Comparison of ENCODE assay signal across 9 mouse cellular contexts in genomic region chr17:30199374-30200247, GRCm38 (mm10).
DNase-seq lines count a peak whose midpoint lies in the region; ATAC-seq and TF ChIP-seq lines count a peak whose summit lies in the region.
"Had no signal": no experiment of that assay in that cellular context is flagged by ENCODE, and none has a peak within 500 bp of the region (broad histone marks: within the 10 kb centered on the region; RNA-seq: fewer than 3 reads in every experiment).

No protein-coding gene starts in this region.

- no peak overlapping the region for H3K4me3 ChIP-seq in heart, adult 2 months
- H3K4me3 ChIP-seq in lung, postnatal 0 days (ENCODE audit: low read depth, low read length): no peak overlapping the region
- no peak overlapping the region for H3K4me3 ChIP-seq in neural tube, embryonic 15.5 days (replicated peaks)
- H3K4me3 ChIP-seq: hindbrain, embryonic 15.5 days had no signal

- WGBS in heart, adult 2 months: 36% methylated on average over 13 of the region's 13 CpGs
- 40% methylated on average over 13 of the region's 13 CpGs for WGBS in lung, postnatal 0 days
- WGBS in neural tube, embryonic 15.5 days: 62% methylated on average over 13 of the region's 13 CpGs

- H3K4me2 ChIP-seq in lung, postnatal 0 days (replicated peaks; ENCODE audit: low read depth, low read length): no peak overlapping the region
- H3K4me2 ChIP-seq in neural tube, embryonic 15.5 days: no peak overlapping the region
- H3K4me2 ChIP-seq: hindbrain, embryonic 15.5 days had no signal

- TF ChIP-seq CTCF in heart, adult 2 months (IDR thresholded peaks at IDR 0.05): peak; percentile 35
- peak; percentile 20 for TF ChIP-seq CTCF in lung, postnatal 0 days (IDR thresholded peaks at IDR 0.05)

- no peak for TF ChIP-seq POLR2A in heart, adult 2 months (IDR thresholded peaks at IDR 0.05; ENCODE audit: insufficient read depth, low read depth, low read length)

- no peaks in the 10 kb centered on the region for H3K9me3 ChIP-seq in lung, postnatal 0 days (ENCODE audit: low read length)
- no peaks in the 10 kb centered on the region for H3K9me3 ChIP-seq in neural tube, embryonic 15.5 days (replicated peaks)
- H3K9me3 ChIP-seq: hindbrain, embryonic 15.5 days had no signal

- no peaks in the 10 kb centered on the region; the same call in 1 of the 2 replicates for H3K79me2 ChIP-seq in heart, adult 2 months (replicated peaks; ENCODE audit: control insufficient read depth, insufficient read depth, low read length)

- peak overlapping the region; percentile 53 for H3K27ac ChIP-seq in heart, adult 2 months
- H3K27ac ChIP-seq in lung, postnatal 0 days (ENCODE audit: low read length): no peak overlapping the region
- H3K27ac ChIP-seq in neural tube, embryonic 15.5 days (replicated peaks): no peak overlapping the region
- H3K27ac ChIP-seq: hindbrain, embryonic 15.5 days had no signal

- no peak for ATAC-seq in lung, postnatal 0 days
- no peak for ATAC-seq in neural tube, embryonic 15.5 days (ENCODE audit: low FRiP score)

- intact Hi-C loops in heart, adult 2 months (cut with DNase I): loop anchor here (5.0 to 10.0 kb wide), 3 partner anchors 87 to 225 kb away; partner anchors contain the start of gene Mdga1
- intact Hi-C loops in heart, postnatal 36 days (cut with DNase I): loop anchor here (5.0 kb wide), 2 partner anchors 222 to 312 kb away; no protein-coding TSS in a partner anchor

- TF ChIP-seq EP300 in heart, adult 2 months (IDR thresholded peaks at IDR 0.05; ENCODE audit: insufficient read depth, low read depth, low read length): no peak
- no peak for TF ChIP-seq EP300 in lung, postnatal 0 days (IDR thresholded peaks at IDR 0.05)

- no peaks in the 10 kb centered on the region for H3K27me3 ChIP-seq in heart, adult 2 months (ENCODE audit: control insufficient read depth, insufficient read depth, low read length)
- H3K27me3 ChIP-seq in lung, postnatal 0 days (replicated peaks; ENCODE audit: insufficient read depth, low read length): no peaks in the 10 kb centered on the region
- H3K27me3 ChIP-seq in neural tube, embryonic 15.5 days (replicated peaks): no peaks in the 10 kb centered on the region
- H3K27me3 ChIP-seq: hindbrain, embryonic 15.5 days had no signal

- DNase-seq in heart, adult 2 months: peak in 1 of 2 experiments; percentile 33
- DNase-seq in heart, postnatal 36 days: no peak
- DNase-seq in lung, postnatal 0 days (ENCODE audit: low spot score): peak; percentile 21
- DNase-seq in lung, postnatal 36 days: no peak
- DNase-seq in fibroblast of lung, adult 2 months (ENCODE audit: low read depth): peak; percentile 40
- no peak for DNase-seq in adrenal gland, postnatal 14 days
- no peak for DNase-seq in c-Kit-positive CD71-positive TER-119-positive erythroid progenitor cells, embryonic 14.5 days (ENCODE audit: low spot score)

- H3K4me1 ChIP-seq in heart, adult 2 months (ENCODE audit: control insufficient read depth, insufficient read depth, low read length): peaks cover 50% of the 10 kb centered on the region
- H3K4me1 ChIP-seq in lung, postnatal 0 days (ENCODE audit: insufficient read depth, low read depth, low read length): peaks cover 29% of the 10 kb centered on the region; the same call in 1 of the 2 replicates
- H3K4me1 ChIP-seq in neural tube, embryonic 15.5 days: peaks cover 92% of the 10 kb centered on the region

- no peak overlapping the region for H3K9ac ChIP-seq in heart, adult 2 months (ENCODE audit: low read depth, low read length)
- H3K9ac ChIP-seq in lung, postnatal 0 days (replicated peaks; ENCODE audit: low read depth): no peak overlapping the region
- 0 out of 2 replicates have a peak overlapping the region, but pooled peaks have one; percentile 1 for H3K9ac ChIP-seq in neural tube, embryonic 15.5 days (replicated peaks)
- H3K9ac ChIP-seq: hindbrain, embryonic 15.5 days had no signal

- no peaks in the 10 kb centered on the region for H3K36me3 ChIP-seq in heart, adult 2 months (ENCODE audit: control insufficient read depth, insufficient read depth, low read length)
- H3K36me3 ChIP-seq in lung, postnatal 0 days (ENCODE audit: insufficient read depth, low read length): no peaks in the 10 kb centered on the region
- no peaks in the 10 kb centered on the region for H3K36me3 ChIP-seq in neural tube, embryonic 15.5 days
- H3K36me3 ChIP-seq: hindbrain, embryonic 15.5 days had no signal

Comparison
In these comparisons a context has a peak if more than half of its experiments do, and no peak if none do; other contexts are left out.
1. DNase-seq: peak in lung, postnatal 0 days (single experiment) and fibroblast of lung, adult 2 months (single experiment); none in heart, postnatal 36 days (0 of 2), lung, postnatal 36 days (single experiment), adrenal gland, postnatal 14 days (single experiment) and c-Kit-positive CD71-positive TER-119-positive erythroid progenitor cells, embryonic 14.5 days (single experiment).